Mouse (Mus musculus) liver, postnatal 0 days (tissue): ENCODE data around the gene Marc1. TPM values are rescaled to one million over a fixed set of nuclear protein-coding genes. Genes with fewer than 3 reads are reported as not detected.

Source experiments
- ATAC-seq: fragments of 200-750 bp; cut with Nextera tagmentation; 2 replicates; pipeline ENCODE4 v1.8.0; 2017; ENCODE audit warnings: mild to moderate bottlenecking, moderate library complexity
- DNase-seq: peaks from one replicate; pipeline ENCODE4 v3.0.0-alpha.2; 2016
- H3K27ac ChIP-seq: fragments of 300-500 bp; sonication (generic); 2 replicates; pipeline ENCODE4 v1.5.1; 2014; ENCODE audit warnings: antibody characterized with exemption, moderate library complexity, mild to moderate bottlenecking, low read depth
- H3K27me3 ChIP-seq: fragments of 300-500 bp; sonication (generic); 2 replicates; pipeline ENCODE4 v1.6.1; 2014; ENCODE audit warnings: low read length, control low read depth, mixed read lengths; ENCODE audit not compliant: insufficient read depth
- H3K36me3 ChIP-seq: fragments of 300-500 bp; sonication (generic); replicated peaks from 2 replicates; pipeline ENCODE4 v1.6.1; 2014; ENCODE audit warnings: mild to moderate bottlenecking, control low read depth, low read length, moderate library complexity, mixed read lengths; ENCODE audit not compliant: insufficient read depth
- H3K4me1 ChIP-seq: fragments of 300-500 bp; sonication (generic); 2 replicates; pipeline ENCODE4 v1.6.1; 2014; ENCODE audit warnings: antibody characterized with exemption, mild to moderate bottlenecking, control low read depth; ENCODE audit not compliant: insufficient read depth
- H3K4me2 ChIP-seq: fragments of 300-500 bp; sonication (generic); 2 replicates; pipeline ENCODE4 v1.6.1; 2014; ENCODE audit warnings: low read depth, mild to moderate bottlenecking, low read length, moderate library complexity, mixed read lengths
- H3K4me3 ChIP-seq: fragments of 300-500 bp; sonication (generic); 2 replicates; pipeline ENCODE4 v1.5.1; 2014; ENCODE audit warnings: low read depth, low read length
- H3K9ac ChIP-seq: fragments of 300-500 bp; sonication (generic); replicated peaks from 2 replicates; pipeline ENCODE4 v1.6.1; 2014; ENCODE audit warnings: mild to moderate bottlenecking, moderate library complexity
- H3K9me3 ChIP-seq: fragments of 300-500 bp; sonication (generic); 2 replicates; pipeline ENCODE4 v1.6.1; 2016; ENCODE audit warnings: mild to moderate bottlenecking, control low read depth, low read length, mixed read lengths
- CTCF ChIP-seq: sonication (generic); IDR thresholded peaks from 2 replicates; pipeline ENCODE4 v1.5.1; 2016; ENCODE audit warnings: antibody characterized with exemption, low read depth
- EP300 ChIP-seq: IDR thresholded peaks from 2 replicates; pipeline ENCODE4 v1.6.1; 2016; ENCODE audit warnings: antibody characterized with exemption, low read depth, mild to moderate bottlenecking
- WGBS: fragments of 180-500 bp; shearing (Covaris S2); extraction: QIAGEN DNeasy Blood & Tissue Kit; methylation state at CpG from one replicate; pipeline ENCODE4 v1.1.7; 2014; ENCODE audit not compliant: insufficient replicate concordance; 5-methylcytosine and 5-hydroxymethylcytosine counted together
- polyA plus RNA-seq: library from polyadenylated mRNA; unstranded; fragments of >200 nt; fragmentation: Nextera tagmentation; extraction: Ambion mirVana; gene quantifications from 2 replicates; pipeline ENCODE4 v1.2.1, GENCODE M21; 2015

Gene Marc1
- polyA plus RNA-seq, 1 experiment from 2014 or later = 204 TPM

GRCm38 (mm10) chr1:184827175-184827701 lies 16.1 kb upstream of the Marc1 start:
- Histone ChIP-seq H3K27me3 (no peaks in the 10 kb centered on the region), H3K9ac (peak overlapping the region; percentile 54), H3K4me2 (peak overlapping the region; percentile 48), H3K4me3 (peak overlapping the region; percentile 3; the same call in 1 of the 2 replicates), H3K36me3 (peaks cover 34% of the 10 kb centered on the region), H3K27ac (peak overlapping the region; percentile 96), H3K4me1 (peaks cover 8% of the 10 kb centered on the region), H3K9me3 (no peaks in the 10 kb centered on the region)
- DNase-seq (peak; percentile 65), ATAC-seq (peak; percentile 60)
- 66% methylated on average over 23 of the region's 23 CpGs for WGBS
- TF ChIP-seq EP300 = peak; percentile 84; the same call in 1 of the 2 replicates
- no peak for TF ChIP-seq CTCF

- H3K27ac ChIP-seq = peak overlapping the region; percentile 96
- no peaks in the 10 kb centered on the region for H3K27me3 ChIP-seq
- ATAC-seq (no peak), DNase-seq (peak; percentile 65)
- no peak overlapping the region; the same call in 1 of the 2 replicates for H3K9ac ChIP-seq
- no peak for TF ChIP-seq EP300
- TF ChIP-seq CTCF = peak; percentile 73
- peaks cover 8% of the 10 kb centered on the region for H3K4me1 ChIP-seq
- no peak overlapping the region for H3K4me3 ChIP-seq
- no peaks in the 10 kb centered on the region for H3K9me3 ChIP-seq
- 26% methylated on average over 11 of the region's 11 CpGs for WGBS
- peak overlapping the region; percentile 60 for H3K4me2 ChIP-seq
- peaks cover 26% of the 10 kb centered on the region for H3K36me3 ChIP-seq
Observed at GRCm38 (mm10) chr1:184825093-184825492, 14.0 kb upstream of the Marc1 start.

- H3K9ac ChIP-seq = no peak overlapping the region; the same call in 1 of the 2 replicates
- no peak overlapping the region for H3K4me3 ChIP-seq
- peak; percentile 88 for ATAC-seq
- H3K27ac ChIP-seq = peak overlapping the region; percentile 96
- 4% methylated on average over 12 of the region's 12 CpGs for WGBS
- peaks cover 27% of the 10 kb centered on the region for H3K36me3 ChIP-seq
- H3K27me3 ChIP-seq = no peaks in the 10 kb centered on the region
- TF ChIP-seq EP300 (peak; percentile 88), CTCF (peak; percentile 99)
- H3K4me2 ChIP-seq = peak overlapping the region; percentile 60
- DNase-seq = peak; percentile 95
- no peaks in the 10 kb centered on the region for H3K9me3 ChIP-seq
- H3K4me1 ChIP-seq = peaks cover 8% of the 10 kb centered on the region
Observed at GRCm38 (mm10) chr1:184824439-184824851, 13.3 kb upstream of the Marc1 start.

- Histone ChIP-seq H3K36me3 (peaks cover 35% of the 10 kb centered on the region), H3K9me3 (no peaks in the 10 kb centered on the region), H3K4me1 (peaks cover 8% of the 10 kb centered on the region), H3K27ac (peak overlapping the region; percentile 81), H3K4me2 (no peak overlapping the region), H3K4me3 (no peak overlapping the region), H3K9ac (no peak overlapping the region), H3K27me3 (no peaks in the 10 kb centered on the region)
- ATAC-seq (no peak), DNase-seq (no peak)
- WGBS = 62% methylated on average over 11 of the region's 11 CpGs
- no peak for TF ChIP-seq CTCF
- TF ChIP-seq EP300 = no peak
Observed at GRCm38 (mm10) chr1:184822678-184823077, 11.6 kb upstream of the Marc1 start.

- H3K27ac ChIP-seq = no peak overlapping the region
- no peak overlapping the region for H3K4me3 ChIP-seq
- H3K4me1 ChIP-seq = no peaks in the 10 kb centered on the region
- no peak overlapping the region for H3K4me2 ChIP-seq
- ATAC-seq (no peak), DNase-seq (no peak)
- no peak overlapping the region for H3K9ac ChIP-seq
- 76% methylated on average over 6 of the region's 6 CpGs for WGBS
- H3K27me3 ChIP-seq = no peaks in the 10 kb centered on the region
- TF ChIP-seq CTCF = peak; percentile 44
- TF ChIP-seq EP300 = no peak
- H3K36me3 ChIP-seq = peaks cover 50% of the 10 kb centered on the region
- H3K9me3 ChIP-seq = no peaks in the 10 kb centered on the region
Observed at GRCm38 (mm10) chr1:184817768-184818167, 6.7 kb upstream of the Marc1 start.

- DNase-seq (no peak), ATAC-seq (no peak)
- Histone ChIP-seq H3K9me3 (no peaks in the 10 kb centered on the region), H3K36me3 (peaks cover 12% of the 10 kb centered on the region), H3K27ac (peak overlapping the region; percentile 96), H3K9ac (peak overlapping the region; percentile 32; the same call in 1 of the 2 replicates), H3K27me3 (no peaks in the 10 kb centered on the region), H3K4me3 (no peak overlapping the region), H3K4me1 (peaks cover 4% of the 10 kb centered on the region; the same call in 1 of the 2 replicates), H3K4me2 (peak overlapping the region; percentile 16; the same call in 1 of the 2 replicates)
- no peak for TF ChIP-seq CTCF
- WGBS = 64% methylated on average over 8 of the region's 8 CpGs
Observed at GRCm38 (mm10) chr1:184811716-184812250, 670 bp upstream of the Marc1 start.
